In the genomic region with DNA sequence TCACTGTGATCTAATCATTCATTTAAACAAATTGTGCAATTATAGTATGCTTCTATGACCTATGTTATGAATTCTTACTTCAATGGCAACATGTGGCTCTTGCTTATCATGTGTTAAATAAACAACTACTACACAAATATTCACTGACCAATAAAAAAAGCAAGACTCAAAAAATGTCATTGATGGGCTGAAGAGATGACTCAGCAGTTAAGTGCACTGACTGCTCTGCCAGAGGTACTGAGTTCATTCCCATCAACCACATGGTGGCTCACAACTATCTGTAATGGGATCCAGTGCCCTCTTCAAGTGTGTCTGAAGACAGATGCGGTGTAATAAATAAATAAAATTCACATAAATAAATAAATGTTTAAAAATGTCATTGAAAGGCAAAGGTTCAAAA, we compare ENCODE assay signal across 46 mouse cellular contexts. TPM values are rescaled to one million over a fixed set of nuclear protein-coding genes. Genes with fewer than 3 reads are reported as not detected.
"Had no signal": no experiment of that assay in that cellular context is flagged by ENCODE, and none has a peak within 500 bp of the region (broad histone marks: within the 10 kb centered on the region; RNA-seq: fewer than 3 reads in every experiment).

No protein-coding gene starts in this region.

- H3K4me1 ChIP-seq: limb, embryonic 10.5 days; limb, embryonic 12.5 days; limb, embryonic 13.5 days; limb, embryonic 15.5 days; liver, embryonic 12.5 days; liver, embryonic 13.5 days; liver, embryonic 15.5 days; lung, embryonic 15.5 days; megakaryocyte, embryonic 14.5 days; midbrain, embryonic 10.5 days; midbrain, embryonic 12.5 days; midbrain, embryonic 13.5 days; midbrain, embryonic 15.5 days; neural tube, embryonic 12.5 days had no signal

- H3K9ac ChIP-seq: limb, embryonic 12.5 days; limb, embryonic 13.5 days; limb, embryonic 15.5 days; liver, embryonic 12.5 days; liver, embryonic 13.5 days; liver, embryonic 14.5 days; liver, embryonic 15.5 days; liver, postnatal 0 days; lung, embryonic 14.5 days; lung, embryonic 15.5 days; midbrain, embryonic 12.5 days; midbrain, embryonic 13.5 days; midbrain, embryonic 15.5 days; neural tube, embryonic 12.5 days had no signal

- H3K27me3 ChIP-seq: limb, embryonic 12.5 days; limb, embryonic 13.5 days; limb, embryonic 15.5 days; liver, embryonic 12.5 days; liver, embryonic 13.5 days; liver, embryonic 15.5 days; lung, embryonic 15.5 days; megakaryocyte, embryonic 14.5 days; midbrain, embryonic 12.5 days; midbrain, embryonic 13.5 days; midbrain, embryonic 15.5 days; neural tube, embryonic 12.5 days had no signal

- ATAC-seq: liver, embryonic 12.5 days; liver, postnatal 0 days; lung, postnatal 0 days; midbrain, embryonic 13.5 days; midbrain, embryonic 15.5 days; midbrain, embryonic 16.5 days had no signal

- H3K27ac ChIP-seq: limb, embryonic 10.5 days; limb, embryonic 12.5 days; limb, embryonic 13.5 days; limb, embryonic 15.5 days; liver, embryonic 12.5 days; liver, embryonic 13.5 days; liver, embryonic 14.5 days; liver, embryonic 15.5 days; lung, embryonic 15.5 days; macrophage; midbrain, embryonic 10.5 days; midbrain, embryonic 12.5 days; midbrain, embryonic 13.5 days; midbrain, embryonic 15.5 days; neural tube, embryonic 12.5 days had no signal

- H3K4me2 ChIP-seq: limb, embryonic 12.5 days; limb, embryonic 13.5 days; limb, embryonic 15.5 days; liver, embryonic 12.5 days; liver, embryonic 13.5 days; liver, embryonic 15.5 days; lung, embryonic 14.5 days; lung, embryonic 15.5 days; midbrain, embryonic 11.5 days; midbrain, embryonic 12.5 days; midbrain, embryonic 13.5 days; midbrain, embryonic 15.5 days; neural tube, embryonic 12.5 days had no signal

- H3K36me3 ChIP-seq: limb, embryonic 10.5 days; limb, embryonic 12.5 days; limb, embryonic 13.5 days; limb, embryonic 15.5 days; liver, embryonic 12.5 days; liver, embryonic 13.5 days; liver, embryonic 15.5 days; lung, embryonic 15.5 days; midbrain, embryonic 10.5 days; midbrain, embryonic 12.5 days; midbrain, embryonic 13.5 days; midbrain, embryonic 15.5 days; neural tube, embryonic 12.5 days had no signal

- H3K9me3 ChIP-seq: limb, embryonic 13.5 days; limb, embryonic 15.5 days; liver, embryonic 12.5 days; liver, embryonic 13.5 days; liver, embryonic 15.5 days; lung, embryonic 15.5 days had no signal

- DNase-seq: left cerebral cortex, postnatal 4 days; liver; liver, embryonic 13.5 days; liver, postnatal 0 days; lung, adult 18-20 months; lung, adult 2 months; lung, embryonic 14.5 days; lung, postnatal 10 days; lung, postnatal 14 days; lung, postnatal 36 days; lung, postnatal 4 days; midbrain, embryonic 14.5 days had no signal

- H3K4me3 ChIP-seq: limb, embryonic 10.5 days; limb, embryonic 12.5 days; limb, embryonic 13.5 days; limb, embryonic 15.5 days; liver, embryonic 12.5 days; liver, embryonic 13.5 days; liver, embryonic 15.5 days; lung, embryonic 15.5 days; megakaryocyte, embryonic 14.5 days; midbrain, embryonic 10.5 days; midbrain, embryonic 12.5 days; midbrain, embryonic 13.5 days; midbrain, embryonic 15.5 days; myocyte; neural tube, embryonic 12.5 days had no signal

RNA-seq across cellular contexts. Expression of a gene that starts 3.8 kb away (rescaled TPM):
- total RNA-seq: left cerebral cortex, adult 8-10 months; left cerebral cortex, postnatal 10 days; left cerebral cortex, postnatal 14 days; left cerebral cortex, postnatal 25 days; left cerebral cortex, postnatal 36 days; left cerebral cortex, postnatal 4 days; liver, adult 2 months; megakaryocyte progenitor cell, adult 5-6 weeks; megakaryocyte, adult 5-6 weeks; midbrain, postnatal 0 days; monocyte, adult 5-6 weeks had no signal
- polyA plus RNA-seq: limb, embryonic 10.5 days; limb, embryonic 11.5 days; limb, embryonic 12.5 days; limb, embryonic 13.5 days; limb, embryonic 14.5 days; limb, embryonic 15.5 days; liver, adult 2 months; liver, embryonic 12.5 days; liver, embryonic 13.5 days; liver, embryonic 14.5 days; liver, embryonic 15.5 days; liver, embryonic 16.5 days; liver, postnatal 0 days; lung, adult 2 months; lung, embryonic 14.5 days; lung, embryonic 15.5 days; lung, embryonic 16.5 days; lung, postnatal 0 days; macrophage; midbrain, embryonic 10.5 days; midbrain, embryonic 11.5 days; midbrain, embryonic 12.5 days; midbrain, embryonic 13.5 days; midbrain, embryonic 14.5 days; midbrain, embryonic 15.5 days; midbrain, embryonic 16.5 days; midbrain, postnatal 0 days; myocyte; neural tube, embryonic 11.5 days; neural tube, embryonic 12.5 days had no signal

RNA-seq across cellular contexts. Expression of a gene that starts 12.7 kb away (rescaled TPM):
- total RNA-seq: left cerebral cortex, adult 8-10 months; left cerebral cortex, postnatal 10 days; left cerebral cortex, postnatal 14 days; left cerebral cortex, postnatal 25 days; left cerebral cortex, postnatal 36 days; left cerebral cortex, postnatal 4 days; liver, adult 2 months; megakaryocyte progenitor cell, adult 5-6 weeks; megakaryocyte, adult 5-6 weeks; midbrain, postnatal 0 days; monocyte, adult 5-6 weeks had no signal
- polyA plus RNA-seq: limb, embryonic 10.5 days; limb, embryonic 11.5 days; limb, embryonic 12.5 days; limb, embryonic 13.5 days; limb, embryonic 14.5 days; limb, embryonic 15.5 days; liver, adult 2 months; liver, embryonic 12.5 days; liver, embryonic 13.5 days; liver, embryonic 14.5 days; liver, embryonic 15.5 days; liver, embryonic 16.5 days; liver, postnatal 0 days; lung, adult 2 months; lung, embryonic 14.5 days; lung, embryonic 15.5 days; lung, embryonic 16.5 days; lung, postnatal 0 days; macrophage; midbrain, embryonic 10.5 days; midbrain, embryonic 11.5 days; midbrain, embryonic 12.5 days; midbrain, embryonic 13.5 days; midbrain, embryonic 14.5 days; midbrain, embryonic 15.5 days; midbrain, embryonic 16.5 days; midbrain, postnatal 0 days; myocyte; neural tube, embryonic 11.5 days; neural tube, embryonic 12.5 days had no signal

RNA-seq across cellular contexts. Expression of a gene that starts 33.5 kb away (rescaled TPM):
- total RNA-seq: left cerebral cortex, adult 8-10 months; left cerebral cortex, postnatal 10 days; left cerebral cortex, postnatal 14 days; left cerebral cortex, postnatal 25 days; left cerebral cortex, postnatal 36 days; left cerebral cortex, postnatal 4 days; liver, adult 2 months; megakaryocyte progenitor cell, adult 5-6 weeks; megakaryocyte, adult 5-6 weeks; midbrain, postnatal 0 days; monocyte, adult 5-6 weeks had no signal
- polyA plus RNA-seq: limb, embryonic 10.5 days; limb, embryonic 11.5 days; limb, embryonic 12.5 days; limb, embryonic 13.5 days; limb, embryonic 14.5 days; limb, embryonic 15.5 days; liver, adult 2 months; liver, embryonic 12.5 days; liver, embryonic 13.5 days; liver, embryonic 14.5 days; liver, embryonic 15.5 days; liver, embryonic 16.5 days; liver, postnatal 0 days; lung, adult 2 months; lung, embryonic 14.5 days; lung, embryonic 15.5 days; lung, embryonic 16.5 days; lung, postnatal 0 days; macrophage; midbrain, embryonic 10.5 days; midbrain, embryonic 11.5 days; midbrain, embryonic 12.5 days; midbrain, embryonic 13.5 days; midbrain, embryonic 14.5 days; midbrain, embryonic 15.5 days; midbrain, embryonic 16.5 days; midbrain, postnatal 0 days; myocyte; neural tube, embryonic 11.5 days; neural tube, embryonic 12.5 days had no signal

RNA-seq across cellular contexts. Expression of a gene that starts 55.4 kb away (rescaled TPM):
- total RNA-seq: liver, adult 2 months; megakaryocyte progenitor cell, adult 5-6 weeks had no signal
- polyA plus RNA-seq: limb, embryonic 10.5 days; limb, embryonic 11.5 days; limb, embryonic 12.5 days; limb, embryonic 13.5 days; limb, embryonic 14.5 days; limb, embryonic 15.5 days; liver, adult 2 months; liver, embryonic 12.5 days; liver, embryonic 13.5 days; liver, embryonic 14.5 days; liver, embryonic 15.5 days; liver, embryonic 16.5 days; liver, postnatal 0 days; lung, adult 2 months; lung, embryonic 14.5 days; lung, embryonic 15.5 days; lung, embryonic 16.5 days; lung, postnatal 0 days; macrophage; midbrain, embryonic 10.5 days; midbrain, embryonic 11.5 days; midbrain, embryonic 12.5 days; midbrain, embryonic 13.5 days; midbrain, embryonic 14.5 days; midbrain, embryonic 16.5 days; midbrain, postnatal 0 days; neural tube, embryonic 11.5 days; neural tube, embryonic 12.5 days had no signal
